Mouse (Mus musculus) kidney, adult 9 months (tissue): ENCODE data around the gene Fbxl2.

Experiments
- DNase-seq: peaks from one replicate; pipeline ENCODE4 v3.0.0; 2022

Fbxl2 gene

GRCm38 (mm10) chr9:114016402-114016801 is 29.6 kb downstream of the Fbxl2 start:
- no peak for DNase-seq

GRCm38 (mm10) chr9:114015724-114016123 is 30.3 kb downstream of the Fbxl2 start:
- DNase-seq: peak; percentile 41

GRCm38 (mm10) chr9:114014034-114014433 is 32.0 kb downstream of the Fbxl2 start:
- DNase-seq: no peak

- DNase-seq: no peak
Measured at GRCm38 (mm10) chr9:114011203-114011602, 34.8 kb downstream of the Fbxl2 start.

- no peak for DNase-seq
Measured at GRCm38 (mm10) chr9:114009526-114009925, 36.5 kb downstream of the Fbxl2 start.

GRCm38 (mm10) chr9:114007850-114008350 is 38.1 kb downstream of the Fbxl2 start:
- DNase-seq: peak; percentile 81

- peak; percentile 81 for DNase-seq
Measured at GRCm38 (mm10) chr9:114006801-114007200, 39.2 kb downstream of the Fbxl2 start.

GRCm38 (mm10) chr9:113998311-113998710 is 47.7 kb downstream of the Fbxl2 start:
- no peak for DNase-seq

GRCm38 (mm10) chr9:113992810-113993209 is 53.2 kb downstream of the Fbxl2 start:
- no peak for DNase-seq

- peak; percentile 93 for DNase-seq
Measured at GRCm38 (mm10) chr9:113990547-113991248, 55.3 kb downstream of the Fbxl2 start.

GRCm38 (mm10) chr9:113984946-113985620 is 60.9 kb downstream of the Fbxl2 start:
- peak; percentile 90 for DNase-seq

- no peak for DNase-seq
Measured at GRCm38 (mm10) chr9:113982883-113983670, 62.9 kb downstream of the Fbxl2 start.

- no peak for DNase-seq
Measured at GRCm38 (mm10) chr9:113982451-113982850, 63.5 kb downstream of the Fbxl2 start.

- DNase-seq: peak; percentile 38
Measured at GRCm38 (mm10) chr9:113981099-113981880, 64.7 kb downstream of the Fbxl2 start.

GRCm38 (mm10) chr9:113979356-113979755 is 66.6 kb downstream of the Fbxl2 start:
- peak; percentile 51 for DNase-seq

- no peak for DNase-seq
Measured at GRCm38 (mm10) chr9:113978656-113979055, 67.3 kb downstream of the Fbxl2 start.

GRCm38 (mm10) chr9:113977225-113977840 is 68.7 kb downstream of the Fbxl2 start:
- no peak for DNase-seq

GRCm38 (mm10) chr9:113976264-113976663 is 69.7 kb downstream of the Fbxl2 start:
- no peak for DNase-seq

GRCm38 (mm10) chr9:113975442-113975841 is 70.5 kb downstream of the Fbxl2 start:
- DNase-seq: no peak

GRCm38 (mm10) chr9:113974945-113975344 is 71.0 kb downstream of the Fbxl2 start:
- no peak for DNase-seq

GRCm38 (mm10) chr9:113973857-113974256 is 72.1 kb downstream of the Fbxl2 start:
- no peak for DNase-seq

GRCm38 (mm10) chr9:113971615-113972014 is 74.4 kb downstream of the Fbxl2 start:
- no peak for DNase-seq
